In the genomic region with DNA sequence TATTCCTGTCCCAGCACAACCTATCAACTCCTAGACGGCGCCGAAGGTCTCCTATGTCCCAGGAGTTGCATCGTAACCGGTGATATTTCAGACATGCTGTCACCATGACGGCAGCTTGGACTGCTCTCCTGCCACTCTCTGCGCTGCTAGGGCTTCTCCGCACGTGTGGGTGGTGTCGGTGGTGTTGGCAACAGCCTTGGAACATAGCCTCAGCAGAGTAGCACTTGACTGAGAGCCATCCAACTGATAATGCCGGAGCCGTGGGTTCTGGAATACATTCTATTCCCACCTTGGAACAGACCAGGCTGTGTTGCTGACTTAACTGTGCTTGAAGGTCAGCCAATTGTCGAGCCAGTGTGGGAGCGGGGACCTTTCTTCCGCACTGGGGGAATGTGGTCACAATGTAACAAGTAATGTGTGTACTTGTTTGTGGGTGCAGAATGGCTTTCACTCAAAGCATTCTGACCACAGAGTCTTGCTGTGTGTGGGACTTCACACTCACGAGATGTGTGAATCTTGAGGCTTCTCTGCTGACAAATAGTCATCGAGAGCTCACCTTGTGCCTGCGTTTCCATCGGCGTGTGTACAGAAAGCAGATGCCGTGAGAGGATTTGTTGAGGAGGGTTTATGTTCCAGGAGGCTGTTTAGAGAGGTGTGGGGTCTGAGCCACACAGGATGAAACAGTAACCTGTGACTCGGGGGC, we compare ENCODE assay signal across 10 mouse cellular contexts. TPM values are rescaled to one million over a fixed set of nuclear protein-coding genes. Genes with fewer than 3 reads are reported as not detected.
A peak's percentile ranks its signal among the peaks of the same experiment; 100 is the strongest.
DNase-seq lines count a peak whose midpoint lies in the region; ATAC-seq and TF ChIP-seq lines count a peak whose summit lies in the region.
"Had no signal": no experiment of that assay in that cellular context is flagged by ENCODE, and none has a peak within 500 bp of the region (broad histone marks: within the 10 kb centered on the region; RNA-seq: fewer than 3 reads in every experiment).

No protein-coding gene starts in this region.

- no peak for TF ChIP-seq CTCF in lung, adult 2 months (IDR thresholded peaks at IDR 0.05; ENCODE audit: insufficient read depth, low read length)

- H3K27ac ChIP-seq in liver, embryonic 13.5 days = 0 out of 2 replicates have a peak overlapping the region, but pooled peaks have one; percentile 2
- no peak overlapping the region; the same call in 1 of the 2 replicates for H3K27ac ChIP-seq in heart, embryonic 12.5 days (ENCODE audit: poor library complexity, severe bottlenecking)
- no peak overlapping the region for H3K27ac ChIP-seq in hindbrain, embryonic 14.5 days

- H3K36me3 ChIP-seq in liver, embryonic 13.5 days = peaks cover 8% of the 10 kb centered on the region
- H3K36me3 ChIP-seq in heart, embryonic 12.5 days = no peaks in the 10 kb centered on the region
- no peaks in the 10 kb centered on the region for H3K36me3 ChIP-seq in hindbrain, embryonic 14.5 days (replicated peaks; ENCODE audit: control insufficient read depth, insufficient read depth)

- no peak overlapping the region for H3K4me3 ChIP-seq in liver, embryonic 13.5 days (replicated peaks)
- H3K4me3 ChIP-seq in heart, embryonic 12.5 days = no peak overlapping the region
- no peak overlapping the region for H3K4me3 ChIP-seq in lung, adult 2 months (replicated peaks; ENCODE audit: extremely low read depth, low read depth, low read length)
- H3K4me3 ChIP-seq in hindbrain, embryonic 14.5 days (replicated peaks; ENCODE audit: low read length) = no peak overlapping the region

- no peaks in the 10 kb centered on the region for H3K9me3 ChIP-seq in liver, embryonic 13.5 days (replicated peaks)
- no peaks in the 10 kb centered on the region; the same call in 1 of the 2 replicates for H3K9me3 ChIP-seq in heart, embryonic 12.5 days (replicated peaks)
- H3K9me3 ChIP-seq in hindbrain, embryonic 14.5 days (ENCODE audit: control insufficient read depth, low read length) = no peaks in the 10 kb centered on the region

- H3K4me1 ChIP-seq in liver, embryonic 13.5 days (replicated peaks) = peaks cover 80% of the 10 kb centered on the region
- H3K4me1 ChIP-seq in heart, embryonic 12.5 days (replicated peaks) = peaks cover 5% of the 10 kb centered on the region
- H3K4me1 ChIP-seq in lung, adult 2 months (ENCODE audit: control insufficient read depth, insufficient read depth, low read length) = no peaks in the 10 kb centered on the region
- no peaks in the 10 kb centered on the region for H3K4me1 ChIP-seq in hindbrain, embryonic 14.5 days (replicated peaks; ENCODE audit: control insufficient read depth, insufficient read depth, low read length)

- no peak for ATAC-seq in liver, embryonic 13.5 days (ENCODE audit: low read depth)
- no peak for ATAC-seq in heart, embryonic 12.5 days (ENCODE audit: insufficient number of reproducible peaks, low FRiP score)
- no peak for ATAC-seq in hindbrain, embryonic 14.5 days (ENCODE audit: low FRiP score)
- ATAC-seq: forebrain, postnatal 0 days had no signal

- no peak for DNase-seq in liver, embryonic 13.5 days
- no peak for DNase-seq in liver
- DNase-seq in layer of hippocampus, postnatal 14 days (ENCODE audit: low spot score in 2 of 2) = peak; percentile 46 to 80
- DNase-seq in testis, postnatal 10 days (ENCODE audit: low spot score) = peak; percentile 65
- no peak for DNase-seq in lung, adult 2 months
- DNase-seq in gastrocnemius, adult 8-10 months (ENCODE audit: low spot score in 2 of 2) = no peak
- DNase-seq in hindbrain, embryonic 14.5 days (ENCODE audit: low spot score) = no peak
- DNase-seq: forebrain, postnatal 0 days; kidney, adult 8-10 months had no signal

- no peak overlapping the region for H3K4me2 ChIP-seq in liver, embryonic 13.5 days
- H3K4me2 ChIP-seq in heart, embryonic 12.5 days = peak overlapping the region; percentile 10
- no peak overlapping the region for H3K4me2 ChIP-seq in hindbrain, embryonic 14.5 days (replicated peaks)

- WGBS in liver, embryonic 13.5 days (ENCODE audit: insufficient replicate concordance) = 86% methylated on average over 22 of the region's 22 CpGs
- WGBS in heart, embryonic 12.5 days = 57% methylated on average over 22 of the region's 22 CpGs
- WGBS in lung, adult 2 months = 75% methylated on average over 22 of the region's 22 CpGs
- WGBS in hindbrain, embryonic 14.5 days = 90% methylated on average over 22 of the region's 22 CpGs

- no peak for TF ChIP-seq POLR2A in lung, adult 2 months (IDR thresholded peaks at IDR 0.05; ENCODE audit: borderline replicate concordance, extremely low read depth, low read depth, low read length)

- H3K27me3 ChIP-seq in liver, embryonic 13.5 days = no peaks in the 10 kb centered on the region
- no peaks in the 10 kb centered on the region for H3K27me3 ChIP-seq in heart, embryonic 12.5 days (replicated peaks)
- H3K27me3 ChIP-seq in hindbrain, embryonic 14.5 days (ENCODE audit: control insufficient read depth, insufficient read depth, low read length) = no peaks in the 10 kb centered on the region

- no peak overlapping the region for H3K9ac ChIP-seq in liver, embryonic 13.5 days
- no peak overlapping the region for H3K9ac ChIP-seq in heart, embryonic 12.5 days
- H3K9ac ChIP-seq in hindbrain, embryonic 14.5 days = no peak overlapping the region
- H3K9ac ChIP-seq: forebrain, postnatal 0 days had no signal

RNA-seq across cellular contexts. Expression of gene Vrk1, which starts 1.5 kb away (rescaled TPM):
- polyA plus RNA-seq in liver, embryonic 13.5 days (2015; fragmentation: Nextera tagmentation; extraction: Ambion mirVana) = 127 and 146 TPM in 2 replicates
- 46.8 and 47.0 TPM in 2 replicates for polyA plus RNA-seq in heart, embryonic 12.5 days (2016; fragmentation: Nextera tagmentation; extraction: Ambion mirVana)
- total RNA-seq in layer of hippocampus, postnatal 14 days (2021) = 10 to 100 TPM; 15.6 to 15.8 TPM
- 5.2 and 7.9 TPM in 2 replicates for polyA plus RNA-seq in lung, adult 2 months (2012; rRNA removed)
- 1 to 10 TPM; 3.4 to 4.4 (median 3.8) TPM for total RNA-seq in gastrocnemius, adult 8-10 months (2022)
- polyA plus RNA-seq in hindbrain, embryonic 14.5 days (2014; fragmentation: Nextera tagmentation; extraction: Ambion mirVana) = 30.6 and 35.1 TPM in 2 replicates

Comparison
In these comparisons a context has a peak if more than half of its experiments do, and no peak if none do; other contexts are left out.
1. DNase-seq: peak in layer of hippocampus, postnatal 14 days (2 of 2) and testis, postnatal 10 days (single experiment); none in liver, embryonic 13.5 days (single experiment), liver (single experiment), lung, adult 2 months (single experiment), gastrocnemius, adult 8-10 months (0 of 2) and hindbrain, embryonic 14.5 days (single experiment).